Mouse (Mus musculus): ENCODE results near the gene C1qtnf9.

The C1qtnf9 gene

DNA sequence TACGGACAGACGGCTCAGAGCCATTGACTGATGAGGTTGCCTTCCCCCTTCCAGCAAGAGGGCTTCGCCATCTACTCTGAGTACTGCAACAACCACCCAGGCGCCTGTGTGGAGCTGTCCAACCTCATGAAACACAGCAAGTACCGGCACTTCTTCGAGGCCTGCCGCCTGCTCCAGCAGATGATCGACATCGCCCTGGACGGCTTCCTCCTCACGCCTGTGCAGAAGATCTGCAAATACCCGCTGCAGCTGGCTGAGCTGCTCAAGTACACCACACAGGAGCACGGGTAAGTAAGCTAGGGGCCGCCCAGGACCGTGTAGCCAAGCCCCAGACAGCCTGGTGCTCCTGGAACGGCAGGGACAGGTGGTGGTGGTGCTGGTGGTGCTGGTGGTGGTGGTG, 16.4 kb upstream of the C1qtnf9 start:
- DNase-seq (ENCODE audit: low spot score), result no peak

DNA sequence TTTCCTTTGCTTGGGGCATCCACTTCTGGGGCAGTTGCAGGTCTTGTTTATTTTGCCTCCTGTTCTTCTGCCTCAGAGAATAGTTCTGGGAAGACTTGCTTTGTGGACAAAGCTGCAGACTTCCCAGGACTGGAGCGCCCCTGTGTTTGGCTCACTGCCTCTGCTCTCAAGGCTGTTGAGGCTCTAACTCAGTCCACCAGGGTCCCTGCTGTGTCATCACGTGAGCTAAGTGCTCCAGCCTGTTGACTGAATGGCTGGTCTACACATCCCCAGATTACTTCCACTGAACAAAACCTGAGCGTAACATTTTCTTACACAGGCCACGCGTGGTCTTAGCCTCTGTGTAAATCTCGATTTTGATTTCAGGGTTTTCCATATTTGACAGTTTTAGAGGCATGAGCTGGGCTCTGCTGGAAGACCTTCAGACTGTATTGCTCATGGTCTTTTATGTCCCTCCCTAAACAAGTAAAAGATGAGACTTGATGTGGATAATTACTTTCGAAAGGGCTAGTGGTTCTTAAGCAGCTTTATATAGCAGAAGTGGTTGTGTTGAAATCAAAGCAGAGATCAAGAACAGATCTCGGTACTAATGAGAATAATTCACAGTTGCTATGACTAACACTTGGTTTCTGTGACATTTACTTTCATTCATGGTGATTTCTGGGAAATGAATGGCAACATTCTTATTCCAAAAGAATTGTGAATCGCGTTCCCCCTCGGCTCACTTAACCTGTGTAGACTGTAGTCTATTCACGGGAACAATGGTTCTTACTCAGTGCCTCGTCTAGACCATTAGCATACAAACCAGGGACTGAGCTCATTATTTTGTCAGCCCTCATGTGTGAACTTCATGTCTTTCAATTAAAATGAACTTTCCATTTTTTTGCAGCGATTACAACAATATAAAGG, 14.8 kb upstream of the C1qtnf9 start:
- DNase-seq (ENCODE audit: low spot score), result no peak

- DNase-seq (ENCODE audit: low spot score), result no peak
Measured at GRCm38 (mm10) chr14:60753801-60754126, 14.2 kb upstream of the C1qtnf9 start.

DNA sequence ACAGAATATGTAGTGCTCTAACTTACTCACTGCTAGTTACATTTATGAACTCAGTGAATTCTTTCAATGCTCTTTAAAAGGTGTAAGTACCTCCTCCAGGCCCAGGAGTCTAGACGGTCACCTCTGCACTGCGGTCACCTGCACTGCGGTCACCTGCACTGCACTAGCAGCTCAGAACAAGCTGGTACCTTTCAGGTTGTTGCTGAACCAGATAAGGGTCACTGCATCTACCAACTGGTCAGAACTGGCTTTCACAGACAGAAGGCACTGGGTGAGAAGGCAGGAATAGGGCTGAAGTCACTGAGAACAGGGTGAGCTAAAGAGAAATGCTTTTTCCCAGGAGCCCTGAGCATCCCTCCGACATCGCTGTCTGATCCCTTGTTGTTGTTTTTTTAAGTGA, 13.3 kb upstream of the C1qtnf9 start:
- no peak for DNase-seq (ENCODE audit: low spot score)

DNA sequence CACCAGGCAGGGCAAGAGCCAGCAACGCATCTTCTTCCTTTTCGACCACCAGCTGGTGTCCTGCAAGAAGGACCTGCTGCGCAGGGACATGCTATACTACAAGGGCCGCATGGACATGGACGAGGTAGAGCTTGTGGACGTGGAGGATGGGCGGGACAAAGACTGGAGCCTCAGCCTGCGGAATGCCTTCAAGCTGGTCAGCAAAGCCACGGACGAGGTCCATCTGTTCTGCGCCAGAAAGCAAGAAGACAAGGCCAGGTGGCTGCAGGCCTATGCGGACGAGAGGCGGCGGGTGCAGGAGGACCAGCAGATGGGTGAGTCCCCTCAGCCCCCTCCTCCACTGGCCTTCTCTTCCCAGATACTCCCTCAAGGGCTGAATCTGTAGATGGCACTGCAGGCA, 11.7 kb upstream of the C1qtnf9 start:
- DNase-seq (ENCODE audit: low spot score), result no peak

DNA sequence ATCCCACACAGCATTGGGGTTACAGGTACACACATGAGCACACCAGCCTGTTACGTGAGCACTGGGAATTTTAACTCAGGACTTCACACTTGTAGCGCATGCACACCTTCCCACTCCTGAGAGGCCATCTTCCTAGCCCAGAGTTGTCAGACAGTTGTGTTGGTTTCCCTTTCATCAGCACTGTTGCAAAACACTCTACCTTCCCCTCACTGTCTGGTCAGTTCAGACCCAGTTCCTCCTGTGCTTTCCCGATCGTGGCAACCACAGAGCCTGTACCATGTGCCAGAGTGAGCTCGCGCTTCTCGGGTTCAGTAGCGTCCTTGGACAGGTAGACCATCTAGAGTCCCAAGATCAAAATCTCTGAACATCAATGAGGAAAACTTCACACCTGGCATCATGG, 10.7 kb upstream of the C1qtnf9 start:
- no peak for DNase-seq (ENCODE audit: low spot score)

- no peak for DNase-seq (ENCODE audit: low spot score)
Measured at GRCm38 (mm10) chr14:60757722-60758121, 10.2 kb upstream of the C1qtnf9 start.

DNA sequence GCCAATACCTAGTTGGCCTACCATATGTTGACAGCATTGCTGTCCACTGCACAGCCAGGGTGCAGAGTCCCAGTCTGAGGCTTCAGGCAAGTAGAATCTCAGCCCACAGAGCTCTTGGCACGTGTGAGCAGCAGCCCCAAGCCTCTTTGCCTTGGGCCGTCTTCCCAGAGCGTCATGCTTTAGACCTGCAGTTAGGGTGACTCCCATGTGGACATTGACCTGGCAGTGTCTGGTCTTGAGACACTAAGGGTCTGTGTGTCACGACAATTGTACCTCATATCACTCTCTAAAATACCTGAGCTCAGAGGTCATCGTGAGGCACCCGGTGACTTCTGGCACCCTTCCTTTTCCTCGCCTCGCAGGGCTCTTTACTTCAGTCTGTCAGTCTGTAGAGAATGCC, 8.8 kb upstream of the C1qtnf9 start:
- no peak for DNase-seq (ENCODE audit: low spot score)

DNA sequence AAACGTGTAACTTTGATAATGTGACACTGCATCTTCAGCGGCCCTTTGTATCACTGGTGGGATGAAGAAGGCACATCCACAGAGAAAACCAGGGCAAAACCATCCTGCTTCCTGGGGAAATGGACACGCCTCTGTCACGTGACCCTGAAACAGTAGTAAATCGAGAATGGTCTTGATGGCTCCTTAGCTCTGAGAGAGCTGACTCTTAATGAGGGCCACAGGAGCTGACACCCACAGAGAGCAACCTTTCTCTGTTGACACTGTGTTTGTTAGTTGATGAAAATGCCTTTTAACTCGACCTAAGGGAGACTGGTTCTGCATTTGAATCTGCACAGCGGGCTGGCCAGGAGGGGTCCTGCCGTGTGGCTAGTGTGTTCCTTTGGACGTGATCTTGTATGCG, 6.1 kb upstream of the C1qtnf9 start:
- DNase-seq (ENCODE audit: low spot score), result no peak

- no peak for DNase-seq (ENCODE audit: low spot score)
Measured at GRCm38 (mm10) chr14:60762754-60763153, 5.2 kb upstream of the C1qtnf9 start.

- no peak for DNase-seq (ENCODE audit: low spot score)
Measured at GRCm38 (mm10) chr14:60763746-60764145, 4.2 kb upstream of the C1qtnf9 start.

DNA sequence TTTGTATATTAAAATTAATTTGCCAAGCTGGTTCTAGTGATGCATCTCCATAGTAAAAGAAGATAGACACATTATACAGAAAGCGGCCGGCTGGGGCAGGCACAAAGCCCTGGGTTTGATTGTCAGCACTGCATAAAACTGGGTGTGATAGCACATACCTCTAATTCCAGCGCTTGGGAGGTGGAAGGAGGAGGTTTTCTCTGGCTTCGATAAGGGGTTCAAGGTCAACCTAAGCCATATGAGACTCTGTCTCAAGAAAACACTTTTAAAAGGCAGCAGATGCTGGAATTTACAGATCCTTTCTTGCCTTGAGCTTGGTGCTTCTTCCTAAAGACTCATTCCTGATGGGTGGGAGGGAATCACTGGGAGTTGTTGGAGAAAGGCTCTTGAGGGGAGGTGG, 3.4 kb upstream of the C1qtnf9 start:
- no peak for DNase-seq (ENCODE audit: low spot score)

GRCm38 (mm10) chr14:60765025-60765424, 2.9 kb upstream of the C1qtnf9 start:
- no peak for DNase-seq (ENCODE audit: low spot score)

GRCm38 (mm10) chr14:60769340-60769739, 1.4 kb downstream of the C1qtnf9 start:
- peak; percentile 54 for DNase-seq (ENCODE audit: low spot score)

DNA sequence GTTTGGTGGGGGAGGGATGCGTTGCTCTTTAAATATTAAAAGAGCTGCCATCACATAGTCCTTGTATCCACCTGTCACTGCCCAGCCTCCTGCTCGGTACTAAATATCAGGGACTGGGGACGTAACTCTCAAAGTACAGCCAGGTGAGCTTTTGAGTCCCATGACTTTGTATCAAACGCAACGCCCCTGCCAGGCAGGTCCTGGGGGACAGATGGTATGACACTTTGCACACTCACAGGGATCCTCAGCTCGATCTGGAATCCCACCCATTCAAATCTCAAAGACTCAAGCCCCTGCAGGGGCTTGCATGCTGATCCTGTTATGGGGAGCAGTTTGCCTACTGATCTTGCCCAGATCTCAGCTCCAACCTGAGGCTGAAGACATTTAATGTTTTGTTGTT, 2.7 kb downstream of the C1qtnf9 start:
- DNase-seq (ENCODE audit: low spot score), result no peak

- DNase-seq (ENCODE audit: low spot score), result peak; percentile 77
Measured at GRCm38 (mm10) chr14:60771057-60771456, 3.1 kb downstream of the C1qtnf9 start.

GRCm38 (mm10) chr14:60773476-60773875, 5.5 kb downstream of the C1qtnf9 start:
- DNase-seq (ENCODE audit: low spot score), result no peak

DNA sequence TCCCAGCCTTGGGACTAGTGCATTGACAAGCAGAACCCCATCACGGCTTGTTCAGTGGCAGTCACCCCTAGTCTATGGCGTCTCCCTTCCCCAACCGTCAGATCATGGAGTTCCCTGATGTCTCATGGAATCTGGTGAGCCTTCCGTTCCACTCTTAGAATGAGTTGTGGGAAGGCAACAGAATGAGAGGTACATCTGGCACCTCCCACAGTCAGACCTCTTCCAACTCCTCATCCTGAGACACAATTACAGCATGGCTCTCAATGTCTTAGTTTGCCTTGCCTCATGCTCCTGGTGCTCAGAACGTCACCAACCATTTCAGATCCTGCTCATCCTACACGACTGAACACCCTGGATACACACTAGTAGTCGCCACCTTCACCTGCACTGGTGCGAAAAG, 8.6 kb downstream of the C1qtnf9 start:
- DNase-seq (ENCODE audit: low spot score), result no peak

- DNase-seq (ENCODE audit: low spot score), result no peak
Measured at GRCm38 (mm10) chr14:60777485-60777919, 9.6 kb downstream of the C1qtnf9 start.

- no peak for DNase-seq (ENCODE audit: low spot score)
Measured at GRCm38 (mm10) chr14:60779198-60779597, 11.3 kb downstream of the C1qtnf9 start.

- no peak for DNase-seq (ENCODE audit: low spot score)
Measured at GRCm38 (mm10) chr14:60782121-60782656, 14.3 kb downstream of the C1qtnf9 start.

GRCm38 (mm10) chr14:60783196-60783595, 15.3 kb downstream of the C1qtnf9 start:
- no peak for DNase-seq (ENCODE audit: low spot score)

DNA sequence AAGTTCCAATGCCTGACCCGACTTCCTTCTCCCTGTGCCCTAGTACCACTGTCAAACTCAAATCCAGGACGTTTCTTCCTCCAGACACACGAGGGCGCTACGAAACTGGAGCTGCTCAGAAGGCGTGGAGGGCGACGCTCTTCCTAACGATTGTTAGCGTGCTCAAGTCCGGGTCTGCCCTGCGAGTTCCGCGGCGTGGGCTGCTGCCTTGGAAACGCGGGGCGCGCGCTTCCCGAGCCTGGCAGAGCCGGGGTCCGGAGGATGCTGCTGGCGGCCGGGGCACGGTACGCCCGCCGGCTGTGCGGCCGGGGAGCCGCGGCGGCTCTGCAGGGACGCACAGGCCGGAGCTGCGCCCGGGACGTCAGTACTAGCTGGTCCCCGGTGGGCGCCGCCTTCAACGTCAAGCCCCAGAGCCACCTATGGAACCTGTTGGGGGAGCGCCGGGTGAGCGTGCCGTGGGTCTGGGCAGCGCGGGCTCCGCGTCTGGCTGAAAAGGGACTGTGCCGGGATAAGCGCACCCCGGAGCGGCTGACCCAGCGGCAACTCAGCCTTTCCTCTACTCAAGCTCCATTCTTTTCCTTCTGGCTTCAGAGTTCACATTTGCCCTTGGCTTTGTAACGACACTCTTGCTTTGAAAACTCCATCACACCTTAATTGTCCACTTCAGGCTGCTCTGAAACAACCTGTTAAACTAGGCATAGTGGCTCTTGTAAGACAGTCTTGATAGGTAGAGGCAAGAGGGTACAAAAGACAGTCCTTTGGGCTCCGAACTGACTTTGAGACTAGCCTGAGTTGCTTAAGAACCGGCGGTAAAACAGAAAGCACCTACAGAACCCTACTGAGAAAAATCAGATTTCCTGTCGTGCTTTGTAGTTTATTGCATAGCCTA, 16.7 kb downstream of the C1qtnf9 start, which contains the start of gene Mipep:
Mipep (plus strand) TSS at position 147 of the 889 bp plus-strand sequence.
- peak; percentile 96 for DNase-seq (ENCODE audit: low spot score)
